Mouse (Mus musculus): Measurements from ENCODE around the gene Arhgap42.

- TF ChIP-seq CTCF (IDR thresholded peaks at IDR 0.05; ENCODE audit: extremely low read depth, insufficient read depth, insufficient read length, insufficient replicate concordance) (no peak), POLR2A (IDR thresholded peaks at IDR 0.05; ENCODE audit: low read depth, low read length) (no peak)
Observed at GRCm38 (mm10) chr9:9157425-9157824, 81.5 kb downstream of the Arhgap42 start.
